Mouse (Mus musculus): Measurements from ENCODE around the gene Olfr600.
"Not testable (repeated sequence)": the region's sequence is repeated elsewhere in the genome, so short reads cannot be mapped to it uniquely, and the experiment has no call there.

Olfr600 gene

DNA sequence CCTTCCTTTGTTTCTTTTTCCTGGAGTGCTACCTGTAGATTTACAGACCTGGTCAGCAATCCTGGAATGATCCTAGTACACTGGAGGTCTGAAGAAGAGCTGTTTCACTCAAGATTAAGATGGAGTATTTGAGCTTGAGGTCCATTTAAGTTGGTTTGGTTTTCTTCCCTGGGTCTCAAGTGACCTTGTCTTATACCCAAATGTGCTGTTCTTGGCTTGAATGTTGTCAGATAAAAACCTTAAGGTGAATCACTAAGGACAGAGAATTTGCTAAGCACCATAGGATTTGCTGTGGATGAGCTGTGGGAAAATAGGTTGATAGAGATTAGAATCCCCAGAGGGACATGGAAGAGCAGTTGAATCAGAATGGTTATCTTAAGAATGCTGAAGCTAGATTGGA lies at the start of gene Olfr600:
Olfr600 (minus strand) TSS at position 101 of the 400 bp plus-strand sequence.
- DNase-seq, result no peak

- no peak for DNase-seq
Measured at GRCm38 (mm10) chr7:103398981-103399380, 49.5 kb upstream of the Olfr600 start.

DNA sequence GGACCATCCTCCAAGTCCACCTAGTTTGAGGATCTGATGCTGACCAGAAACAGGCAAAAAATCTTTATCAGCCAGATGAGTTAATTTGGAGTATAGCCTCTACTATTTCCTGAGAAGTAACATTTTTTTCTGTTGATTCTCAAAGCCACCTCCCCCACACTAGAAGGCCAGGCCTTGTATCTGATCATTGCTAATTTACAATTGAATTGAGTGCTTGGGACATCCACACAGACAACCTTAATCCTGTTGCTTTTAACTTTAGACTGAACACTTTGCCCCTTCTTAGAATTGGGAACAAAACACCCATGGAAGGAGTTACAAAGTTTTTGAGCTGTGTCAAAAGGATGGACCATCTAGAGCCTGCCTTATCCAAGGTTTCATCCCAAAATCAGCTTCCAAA lies 48.3 kb upstream of the Olfr600 start:
- DNase-seq, result no peak

DNA sequence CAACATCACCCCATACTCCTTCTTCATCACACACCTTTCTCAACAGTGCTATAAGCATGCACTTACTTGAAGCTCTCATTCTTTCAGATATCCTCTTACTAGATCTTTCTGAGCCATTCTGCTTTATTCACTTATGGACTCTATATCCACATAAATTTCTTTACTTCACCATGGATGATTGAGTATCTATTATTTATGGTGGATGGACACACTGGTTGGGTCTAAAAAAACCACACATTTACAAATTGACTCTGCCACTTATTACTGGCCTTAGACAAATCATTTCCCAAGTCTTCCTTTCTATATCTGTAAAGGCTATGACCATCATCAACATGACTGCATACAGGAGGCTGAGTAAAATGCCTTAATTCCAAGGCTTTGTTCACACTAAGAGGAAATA lies 36.6 kb upstream of the Olfr600 start, which contains the start of gene Olfr603:
Olfr603 (minus strand) TSS at position 101 of the 400 bp plus-strand sequence.
- no peak for DNase-seq

DNA sequence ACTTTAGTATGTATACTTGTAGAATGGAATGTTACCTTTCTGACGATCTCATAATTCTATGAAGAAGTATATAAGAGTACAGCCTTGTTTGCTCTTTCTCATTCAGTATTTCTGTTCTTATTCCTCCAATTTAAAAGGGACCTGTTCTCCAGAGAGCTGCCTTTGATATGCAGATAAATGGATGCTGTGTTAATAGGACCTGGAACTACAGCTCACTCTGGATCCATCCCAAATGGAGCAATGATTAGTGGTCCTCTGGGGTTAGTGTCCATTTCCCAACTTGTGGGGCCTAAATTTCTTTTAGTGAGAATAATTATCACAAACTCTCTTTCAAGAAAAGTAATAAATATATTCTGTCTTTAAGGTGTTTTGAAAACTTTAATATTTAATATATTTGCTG lies 13.1 kb upstream of the Olfr600 start, which contains the start of gene Olfr601:
Olfr601 (minus strand) TSS at position 101 of the 400 bp plus-strand sequence.
- no peak for DNase-seq

- no peak for DNase-seq
Measured at GRCm38 (mm10) chr7:103335617-103336016, 13.9 kb downstream of the Olfr600 start, which contains the start of gene Olfr599. Gene Olfr599, plus strand, starts transcription at chr7:103335917.

- DNase-seq, result no peak
Measured at GRCm38 (mm10) chr7:103323268-103323667, 26.2 kb downstream of the Olfr600 start, which contains the start of gene Olfr598. Gene Olfr598, plus strand, starts transcription at chr7:103323568.

GRCm38 (mm10) chr7:103316015-103316414 lies 33.5 kb downstream of the Olfr600 start, which contains the start of gene Olfr597:
Gene Olfr597, plus strand, starts transcription at chr7:103316315.
- not testable (repeated sequence) for DNase-seq

GRCm38 (mm10) chr7:103305348-103305747 lies 44.1 kb downstream of the Olfr600 start, which contains the start of gene Olfr596:
Gene Olfr596, plus strand, starts transcription at chr7:103305648.
- DNase-seq, result not testable (repeated sequence)
